Mouse (Mus musculus): Measurements from ENCODE around the gene Armt1.
"Not testable (repeated sequence)": the region's sequence is repeated elsewhere in the genome, so short reads cannot be mapped to it uniquely, and the experiment has no call there.

Gene Armt1

DNA sequence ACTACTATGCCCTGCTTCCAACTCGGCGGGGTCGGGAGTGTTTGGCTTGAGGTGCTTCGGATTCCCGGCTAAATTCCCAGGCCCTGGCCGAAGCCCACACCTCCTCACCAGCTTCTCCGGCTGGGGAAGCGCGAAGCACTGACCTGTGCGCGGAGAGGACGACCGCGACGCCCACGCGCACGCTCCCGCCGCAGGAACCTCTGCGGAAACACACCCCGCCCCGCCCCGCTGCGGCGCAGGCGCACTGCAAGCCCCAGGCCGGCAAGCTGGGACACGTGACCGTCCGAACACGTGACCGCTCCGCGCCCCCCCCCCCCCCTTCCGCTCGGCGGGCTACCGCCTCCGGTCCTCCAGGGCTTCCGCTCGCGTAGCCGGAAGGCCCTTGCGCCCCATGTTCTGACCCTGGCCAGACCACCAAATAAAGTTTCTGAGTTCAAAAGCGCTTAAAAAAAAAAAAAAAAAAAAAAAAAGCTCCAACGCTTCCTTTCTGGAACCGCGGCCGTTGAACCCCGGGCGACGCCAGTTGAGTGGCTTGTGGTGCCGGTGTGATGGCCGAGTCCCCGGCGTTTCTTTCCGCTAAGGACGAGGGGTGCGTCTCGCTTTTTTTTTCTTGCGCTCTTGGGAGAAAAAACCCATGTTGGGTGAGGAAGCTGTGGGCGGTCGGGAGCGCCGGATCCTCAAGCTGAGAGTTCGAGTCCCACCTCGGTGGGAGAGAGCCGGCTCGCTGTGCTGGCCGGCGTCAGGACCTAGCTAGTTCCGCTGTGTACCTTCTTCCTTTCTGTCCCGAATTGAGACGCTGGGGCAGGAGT is at the start of gene Armt1, which contains the start of gene Rmnd1:
Gene Armt1, plus strand, starts transcription at position 345 of the 809 bp plus-strand sequence.
Gene Rmnd1, minus strand, starts transcription at position 266 of the 809 bp plus-strand sequence.
- DNase-seq (ENCODE audit: low spot score): peak; percentile 92

DNA sequence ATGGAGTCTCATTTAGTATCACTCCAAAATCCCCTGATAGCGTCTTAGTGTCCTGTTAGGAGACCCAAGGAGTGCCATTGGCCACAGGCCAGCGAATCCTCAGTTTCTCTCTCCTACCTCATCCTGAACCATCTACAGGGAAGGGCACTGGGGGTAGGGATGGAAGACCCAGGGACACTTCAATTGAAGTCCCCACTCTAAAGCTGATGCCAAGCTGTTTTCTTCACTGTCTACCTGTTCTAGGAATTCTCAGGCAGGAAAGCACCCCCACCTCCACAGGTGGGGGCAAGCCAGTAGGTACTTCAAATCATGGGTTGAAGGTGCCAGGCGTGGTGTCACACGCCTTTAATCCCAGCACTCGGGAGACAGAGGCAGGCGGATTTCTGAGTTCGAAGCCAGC is 48.0 kb upstream of the Armt1 start:
- no peak for DNase-seq (ENCODE audit: low spot score)

DNA sequence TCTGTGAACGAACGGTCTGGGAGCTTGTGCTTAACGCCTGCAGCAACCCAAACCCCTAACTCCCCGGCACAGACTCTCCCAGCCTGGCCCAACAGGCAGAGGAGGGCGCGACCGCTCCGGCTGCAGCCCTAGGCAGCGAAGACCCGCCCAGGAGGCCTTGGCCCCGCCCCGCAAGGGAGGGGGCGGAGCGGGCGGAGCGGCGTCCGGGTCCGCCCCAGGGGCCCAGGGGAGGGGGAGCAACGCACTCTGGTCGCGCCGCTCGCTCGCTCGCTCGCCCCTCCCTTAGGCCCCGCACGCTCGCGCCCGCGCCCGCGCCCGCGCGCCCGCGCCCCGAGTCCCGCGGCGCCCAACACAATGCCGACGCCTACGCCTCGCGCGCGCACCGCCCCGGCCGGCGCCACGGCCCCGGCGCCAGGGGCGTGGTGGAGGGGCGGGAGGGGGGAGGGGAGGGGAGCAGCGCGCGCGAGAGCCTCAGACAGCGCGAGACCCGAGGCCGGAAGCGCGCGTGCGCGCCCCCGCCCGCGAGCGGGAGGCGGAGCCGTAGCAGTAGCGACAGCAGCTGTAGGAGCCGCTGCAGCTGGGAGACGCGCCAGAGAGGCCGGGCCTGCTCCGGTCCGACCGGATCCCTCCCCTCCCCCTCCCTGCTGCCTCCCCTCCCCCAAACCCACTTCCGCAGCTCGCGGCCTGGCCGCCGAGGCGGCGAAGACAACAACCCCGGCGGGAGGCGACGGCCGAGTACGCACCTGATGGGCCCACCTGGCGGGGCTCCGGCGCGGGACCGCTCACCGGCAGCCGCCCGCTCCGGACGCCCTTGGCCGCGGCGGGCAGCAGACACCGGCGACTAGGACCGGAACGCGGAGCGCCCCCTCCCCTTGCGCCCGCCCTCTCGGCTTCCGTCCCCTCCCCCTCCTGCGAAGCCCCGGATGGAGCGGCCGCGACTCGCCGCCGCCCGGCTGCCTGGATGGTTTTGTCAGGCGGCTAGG is 45.4 kb upstream of the Armt1 start:
- peak; percentile 89 for DNase-seq (ENCODE audit: low spot score)

GRCm38 (mm10) chr10:4387701-4388383 is 44.4 kb upstream of the Armt1 start, which contains the start of gene Zbtb2:
Zbtb2 (minus strand) TSS chr10:4388108.
- peak; percentile 52 for DNase-seq (ENCODE audit: low spot score)

DNA sequence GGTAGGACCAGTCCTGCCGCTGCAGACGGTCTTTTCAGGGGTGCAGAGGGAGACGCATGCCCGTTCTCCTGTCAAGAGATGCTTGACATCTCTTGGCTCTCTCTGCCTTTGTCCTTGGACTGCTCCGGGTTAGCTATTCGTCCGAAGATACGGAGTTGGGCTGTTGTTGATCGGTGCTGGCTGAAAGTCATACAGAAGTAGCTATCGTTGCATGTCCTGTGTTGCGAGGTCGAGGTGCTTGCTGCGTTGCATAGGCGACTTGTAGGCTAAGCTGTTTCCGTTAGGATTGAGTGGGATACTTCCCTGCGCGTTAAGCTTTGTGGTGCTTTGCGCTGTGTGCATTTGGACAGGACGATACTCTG is 43.9 kb upstream of the Armt1 start:
- DNase-seq (ENCODE audit: low spot score): peak; percentile 28

- DNase-seq (ENCODE audit: low spot score): no peak
Measured at GRCm38 (mm10) chr10:4389036-4389435, 43.2 kb upstream of the Armt1 start.

GRCm38 (mm10) chr10:4389461-4390112 is 42.7 kb upstream of the Armt1 start:
- DNase-seq (ENCODE audit: low spot score): no peak

DNA sequence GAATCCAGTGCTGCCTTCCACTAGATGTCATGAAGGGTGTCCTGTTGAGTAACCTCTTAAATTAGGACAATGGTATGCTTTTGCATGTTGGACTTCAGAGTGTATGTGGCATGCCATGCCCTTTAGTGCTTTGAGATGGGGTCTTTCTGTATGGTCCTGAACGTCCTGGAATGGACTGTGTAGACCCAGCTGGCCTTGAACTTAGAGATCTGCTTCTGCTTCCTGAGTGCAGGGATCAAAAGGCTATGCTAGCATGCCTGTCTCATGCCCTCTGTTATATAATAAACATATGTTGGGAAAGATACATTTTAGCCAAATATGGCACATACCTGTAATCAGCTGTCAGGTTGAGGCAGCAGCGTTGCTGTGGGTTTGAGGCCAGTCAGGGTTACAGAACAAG is 41.7 kb upstream of the Armt1 start:
- no peak for DNase-seq (ENCODE audit: low spot score)

GRCm38 (mm10) chr10:4391076-4391475 is 41.2 kb upstream of the Armt1 start:
- DNase-seq (ENCODE audit: low spot score): no peak

DNA sequence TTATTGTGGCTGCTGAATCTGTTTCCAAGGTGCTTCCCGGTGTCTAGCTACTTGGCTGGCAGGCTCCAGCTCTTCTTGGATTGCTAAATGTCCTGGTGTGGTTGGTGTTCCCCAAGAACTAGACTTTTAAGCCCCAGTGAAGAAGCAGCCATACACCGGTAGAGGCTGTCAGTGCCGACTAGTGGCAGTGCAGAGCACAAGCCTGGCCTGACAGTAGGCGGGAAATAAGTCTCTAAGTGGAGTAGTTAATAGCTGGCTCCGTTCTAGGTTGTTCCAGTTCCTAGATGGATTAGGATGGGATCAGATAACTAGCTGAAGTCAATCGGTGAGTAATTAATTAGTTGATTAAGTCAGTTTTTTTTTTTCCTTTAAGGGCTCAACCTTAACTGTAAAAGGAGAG is 40.4 kb upstream of the Armt1 start:
- DNase-seq (ENCODE audit: low spot score): no peak

DNA sequence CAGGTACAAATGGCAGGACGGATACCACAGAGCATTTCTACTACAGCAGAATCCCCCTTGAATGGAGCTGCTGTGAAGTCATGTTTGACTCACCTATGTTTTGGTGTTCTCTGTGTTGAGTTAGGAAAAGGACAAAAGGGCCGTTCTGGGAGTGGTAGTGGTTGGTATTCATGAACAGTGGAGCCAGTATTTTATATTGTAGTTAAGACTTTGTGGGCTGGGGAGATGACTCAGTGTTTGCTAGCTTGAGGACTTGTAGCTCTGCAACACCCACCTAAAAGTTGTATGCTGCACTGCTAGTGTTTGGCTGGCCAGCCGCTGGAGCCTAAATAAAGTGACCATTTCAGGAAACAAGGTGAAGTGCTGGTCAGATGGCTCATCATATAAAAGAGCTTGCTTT is 36.9 kb upstream of the Armt1 start:
- DNase-seq (ENCODE audit: low spot score): no peak

DNA sequence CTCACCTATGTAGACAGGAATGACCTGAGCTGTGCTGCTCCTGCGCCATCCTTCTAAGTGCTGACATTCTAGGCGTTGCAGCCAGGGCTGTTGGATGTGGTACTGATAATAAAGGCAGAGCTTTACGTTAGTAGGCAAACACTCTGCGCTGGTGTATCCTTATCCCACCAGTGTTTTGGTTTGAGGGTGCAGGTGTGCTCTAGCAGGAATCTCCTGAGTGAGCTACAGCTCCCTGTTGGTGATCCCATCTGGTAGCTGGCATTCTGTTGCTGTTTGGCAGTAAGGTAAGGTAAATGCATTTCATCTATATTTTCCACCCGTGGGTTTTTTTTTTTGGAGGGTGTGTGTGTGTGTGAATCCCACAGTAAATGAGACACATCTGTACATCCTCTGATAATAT is 34.2 kb upstream of the Armt1 start:
- no peak for DNase-seq (ENCODE audit: low spot score)

- DNase-seq (ENCODE audit: low spot score): peak; percentile 57
Measured at GRCm38 (mm10) chr10:4404895-4405491, 27.3 kb upstream of the Armt1 start.

DNA sequence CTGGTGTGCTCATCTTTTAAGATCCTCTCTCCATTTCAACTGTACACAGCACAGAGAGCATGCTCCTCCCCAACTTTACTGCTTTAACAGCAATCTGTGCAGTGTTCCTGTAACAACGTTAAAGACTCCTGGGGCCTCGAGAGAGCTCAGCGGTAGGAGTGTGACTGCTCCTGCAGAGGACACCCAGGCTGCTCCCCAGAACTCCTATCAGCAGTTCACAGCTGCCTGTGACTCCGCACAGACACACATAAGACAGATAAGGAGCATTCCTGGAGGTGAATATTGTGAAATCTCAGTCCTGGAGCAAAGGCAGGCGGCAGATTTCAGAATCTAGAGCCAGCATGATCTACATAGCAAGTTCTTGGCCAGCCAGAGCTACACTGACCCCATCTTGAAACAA is 26.8 kb upstream of the Armt1 start:
- peak; percentile 72 for DNase-seq (ENCODE audit: low spot score)

DNA sequence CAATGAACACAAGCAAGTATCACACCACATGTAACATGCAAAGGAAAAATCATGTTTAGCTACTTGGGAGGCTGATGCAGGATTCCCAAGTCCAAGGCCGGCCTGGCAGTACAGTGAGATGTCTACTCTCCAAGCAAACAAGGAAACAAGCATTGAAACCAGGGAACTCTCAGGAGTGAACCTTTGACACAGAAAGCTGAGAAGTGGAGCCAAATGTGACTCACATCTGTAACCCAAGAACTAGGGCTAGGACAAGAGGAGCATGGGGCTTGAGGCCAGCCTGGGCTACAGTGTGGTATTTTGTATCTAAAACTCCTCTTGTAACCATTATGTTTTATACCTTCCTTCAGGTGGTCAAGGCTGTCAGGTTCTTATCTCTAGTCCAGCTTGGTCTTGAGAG is 25.1 kb upstream of the Armt1 start:
- DNase-seq (ENCODE audit: low spot score): no peak

DNA sequence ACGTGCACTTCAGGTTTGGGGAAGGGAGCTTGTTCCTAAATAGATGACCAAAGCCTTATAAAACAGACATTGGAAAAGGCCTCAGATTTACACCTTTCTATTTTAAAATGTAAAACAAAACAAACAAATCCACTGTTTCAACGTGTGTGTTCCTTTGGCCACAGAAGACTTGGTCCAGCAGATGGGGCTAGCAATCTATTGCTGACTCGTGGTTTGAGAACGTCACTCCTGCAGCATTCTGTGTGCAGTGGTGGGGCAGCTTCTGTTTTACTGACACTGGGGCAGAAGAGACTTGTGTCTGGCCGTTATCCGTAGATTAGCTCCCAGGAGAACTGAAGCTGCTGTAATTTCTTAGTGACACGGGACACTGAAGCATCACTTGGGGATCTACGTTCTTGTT is 7.0 kb upstream of the Armt1 start:
- DNase-seq (ENCODE audit: low spot score): no peak

DNA sequence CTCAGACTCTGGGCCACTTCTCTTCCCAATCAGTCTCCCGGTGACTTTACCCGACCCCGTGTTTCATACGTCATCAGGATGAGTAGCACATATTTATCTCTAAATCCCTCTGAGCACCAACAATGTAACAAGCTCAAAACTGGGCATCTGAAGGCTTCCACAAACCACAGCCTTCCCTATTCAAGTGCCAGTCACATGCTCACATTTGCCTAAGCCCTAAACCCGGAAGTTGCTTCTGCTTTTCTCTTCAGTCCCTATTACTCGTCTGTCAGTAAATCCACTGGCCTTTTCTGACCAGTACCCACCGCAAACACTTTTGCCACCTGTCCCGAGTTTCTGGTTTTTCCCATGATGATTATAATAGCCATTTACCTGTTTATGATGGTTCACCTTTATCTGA is 1.9 kb upstream of the Armt1 start:
- DNase-seq (ENCODE audit: low spot score): no peak

- DNase-seq (ENCODE audit: low spot score): no peak
Measured at GRCm38 (mm10) chr10:4430826-4431225, 1.4 kb upstream of the Armt1 start.

DNA sequence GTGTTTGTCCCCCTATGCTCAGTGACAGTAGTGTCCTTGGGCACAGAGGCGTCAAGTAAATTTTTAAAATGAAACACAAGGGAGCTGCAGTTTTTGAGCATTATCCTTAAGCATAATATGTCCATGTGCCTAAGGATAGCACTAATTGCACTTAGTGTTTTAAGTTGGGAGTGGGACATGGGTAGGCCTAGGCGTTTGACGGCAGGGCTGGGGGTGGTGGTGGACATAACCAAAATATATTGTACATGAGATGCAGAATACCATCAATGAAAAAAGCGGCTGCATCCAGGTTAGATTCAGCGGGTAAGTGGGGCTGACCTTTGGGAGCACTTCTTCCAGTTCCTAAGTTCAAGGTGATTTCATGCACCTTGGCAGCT is 533 bp upstream of the Armt1 start:
- no peak for DNase-seq (ENCODE audit: low spot score)

- DNase-seq (ENCODE audit: low spot score): peak; percentile 15
Measured at GRCm38 (mm10) chr10:4432996-4433755, 909 bp downstream of the Armt1 start.

- DNase-seq (ENCODE audit: low spot score): not testable (repeated sequence)
Measured at GRCm38 (mm10) chr10:4433871-4434270, 1.6 kb downstream of the Armt1 start.

Data from c-Kit-positive CD71-positive TER-119-positive erythroid progenitor cells, embryonic 14.5 days (primary cell).